26 mouse cellular contexts compared by ENCODE assay signal in genomic region chr19:53666708-53667107, GRCm38 (mm10). TPM values are rescaled to one million over a fixed set of nuclear protein-coding genes. Genes with fewer than 3 reads are reported as not detected.
DNase-seq lines count a peak whose midpoint lies in the region; ATAC-seq and TF ChIP-seq lines count a peak whose summit lies in the region.
"Had no signal": no experiment of that assay in that cellular context is flagged by ENCODE, and none has a peak within 500 bp of the region (broad histone marks: within the 10 kb centered on the region; RNA-seq: fewer than 3 reads in every experiment).

No protein-coding gene starts in this region.

- peaks cover 51% of the 10 kb centered on the region for H3K4me1 ChIP-seq in heart, embryonic 12.5 days (replicated peaks)
- peaks cover 7% of the 10 kb centered on the region; the same call in 1 of the 2 replicates for H3K4me1 ChIP-seq in kidney, embryonic 14.5 days (ENCODE audit: control insufficient read depth, insufficient read depth, low read length)
- H3K4me1 ChIP-seq in kidney, adult 2 months (ENCODE audit: control insufficient read depth, insufficient read depth, low read length), result no peaks in the 10 kb centered on the region
- H3K4me1 ChIP-seq in midbrain, embryonic 13.5 days (replicated peaks), result peaks cover 24% of the 10 kb centered on the region
- H3K4me1 ChIP-seq in midbrain, embryonic 15.5 days, result peaks cover 16% of the 10 kb centered on the region
- H3K4me1 ChIP-seq: hindbrain, embryonic 15.5 days; liver, embryonic 13.5 days had no signal

- no peak for TF ChIP-seq POLR2A in kidney, adult 2 months (IDR thresholded peaks at IDR 0.05; ENCODE audit: low read depth, low read length)

- H3K9me3 ChIP-seq in heart, embryonic 12.5 days (replicated peaks), result no peaks in the 10 kb centered on the region
- H3K9me3 ChIP-seq in kidney, embryonic 14.5 days (ENCODE audit: control insufficient read depth, low read length), result no peaks in the 10 kb centered on the region
- H3K9me3 ChIP-seq in midbrain, embryonic 13.5 days, result no peaks in the 10 kb centered on the region
- no peaks in the 10 kb centered on the region for H3K9me3 ChIP-seq in midbrain, embryonic 15.5 days
- H3K9me3 ChIP-seq: forebrain, embryonic 13.5 days; hindbrain, embryonic 10.5 days; hindbrain, embryonic 15.5 days; limb, embryonic 15.5 days; liver, embryonic 13.5 days; midbrain, embryonic 12.5 days had no signal

- no peak for TF ChIP-seq CTCF in kidney, adult 2 months (conservative IDR thresholded peaks at IDR 0.05; ENCODE audit: insufficient read depth, insufficient read length, low read depth, low read length)

- H3K27me3 ChIP-seq in heart, embryonic 12.5 days (replicated peaks), result 0 out of 2 replicates have a peak, but pooled peaks cover 3% of the 10 kb centered on the region
- H3K27me3 ChIP-seq in kidney, embryonic 14.5 days (ENCODE audit: control insufficient read depth, insufficient read depth, low read length), result no peaks in the 10 kb centered on the region
- no peaks in the 10 kb centered on the region for H3K27me3 ChIP-seq in kidney, adult 2 months (replicated peaks; ENCODE audit: control insufficient read depth, insufficient read depth, low read length)
- H3K27me3 ChIP-seq in midbrain, embryonic 13.5 days, result peaks cover 11% of the 10 kb centered on the region
- 0 out of 2 replicates have a peak, but pooled peaks cover 3% of the 10 kb centered on the region for H3K27me3 ChIP-seq in midbrain, embryonic 15.5 days (replicated peaks)
- H3K27me3 ChIP-seq: hindbrain, embryonic 15.5 days had no signal

- H3K36me3 ChIP-seq in heart, embryonic 12.5 days, result no peaks in the 10 kb centered on the region
- no peaks in the 10 kb centered on the region for H3K36me3 ChIP-seq in kidney, embryonic 14.5 days (ENCODE audit: control insufficient read depth, insufficient read depth, low read length)
- no peaks in the 10 kb centered on the region for H3K36me3 ChIP-seq in kidney, adult 2 months (ENCODE audit: control insufficient read depth, insufficient read depth, low read length)
- no peaks in the 10 kb centered on the region for H3K36me3 ChIP-seq in midbrain, embryonic 13.5 days
- no peaks in the 10 kb centered on the region for H3K36me3 ChIP-seq in midbrain, embryonic 15.5 days (replicated peaks)
- H3K36me3 ChIP-seq: hindbrain, embryonic 10.5 days; hindbrain, embryonic 15.5 days; limb, embryonic 15.5 days; liver, embryonic 13.5 days; midbrain, embryonic 12.5 days had no signal

- H3K4me2 ChIP-seq in heart, embryonic 12.5 days, result 0 out of 2 replicates have a peak overlapping the region, but pooled peaks have one; percentile 7
- H3K4me2 ChIP-seq in kidney, embryonic 14.5 days (replicated peaks; ENCODE audit: low read depth, low read length), result no peak overlapping the region
- H3K4me2 ChIP-seq in midbrain, embryonic 13.5 days (replicated peaks), result no peak overlapping the region
- no peak overlapping the region for H3K4me2 ChIP-seq in midbrain, embryonic 15.5 days
- H3K4me2 ChIP-seq: forebrain, embryonic 13.5 days; hindbrain, embryonic 15.5 days; limb, embryonic 15.5 days; liver, embryonic 13.5 days; midbrain, embryonic 12.5 days had no signal

- H3K27ac ChIP-seq in heart, embryonic 12.5 days (ENCODE audit: poor library complexity, severe bottlenecking), result peak overlapping the region; percentile 31; the same call in 1 of the 2 replicates
- no peak overlapping the region for H3K27ac ChIP-seq in kidney, embryonic 14.5 days (ENCODE audit: low read depth, low read length)
- no peak overlapping the region for H3K27ac ChIP-seq in kidney, adult 2 months (ENCODE audit: insufficient read depth, low read depth, low read length)
- no peak overlapping the region for H3K27ac ChIP-seq in midbrain, embryonic 13.5 days
- no peak overlapping the region for H3K27ac ChIP-seq in midbrain, embryonic 15.5 days
- H3K27ac ChIP-seq: forebrain, embryonic 13.5 days; hindbrain, embryonic 10.5 days; hindbrain, embryonic 15.5 days; limb, embryonic 15.5 days; liver, embryonic 13.5 days; midbrain, embryonic 12.5 days had no signal

- no peak overlapping the region for H3K4me3 ChIP-seq in heart, embryonic 12.5 days
- no peak overlapping the region for H3K4me3 ChIP-seq in kidney, embryonic 14.5 days (ENCODE audit: low read length)
- no peak overlapping the region for H3K4me3 ChIP-seq in kidney, adult 2 months (ENCODE audit: insufficient read depth, low read depth, low read length)
- H3K4me3 ChIP-seq in midbrain, embryonic 13.5 days (replicated peaks), result no peak overlapping the region
- no peak overlapping the region for H3K4me3 ChIP-seq in midbrain, embryonic 15.5 days
- H3K4me3 ChIP-seq: forebrain, embryonic 13.5 days; hindbrain, embryonic 10.5 days; hindbrain, embryonic 15.5 days; limb, embryonic 15.5 days; liver, embryonic 13.5 days; megakaryocyte, embryonic 14.5 days; midbrain, embryonic 12.5 days had no signal

- no peak for ATAC-seq in heart, embryonic 12.5 days (ENCODE audit: insufficient number of reproducible peaks, low FRiP score)
- ATAC-seq in kidney, embryonic 14.5 days (ENCODE audit: low FRiP score, low TSS enrichment), result peak; percentile 37; the same call in 1 of the 2 replicates
- ATAC-seq in midbrain, embryonic 13.5 days, result 0 out of 2 replicates have a peak, but pooled peaks have one; percentile 56
- ATAC-seq in midbrain, embryonic 15.5 days (replicated peaks), result no peak
- ATAC-seq: forebrain, embryonic 13.5 days; inflammation-experienced regulatory T-cells, adult 6 months; lung, postnatal 0 days had no signal

- no peak for DNase-seq in heart, adult 18-20 months
- DNase-seq in kidney, adult 2 months, result no peak
- no peak for DNase-seq in right cerebral cortex, postnatal 36 days (ENCODE audit: low spot score in 2 of 2)
- DNase-seq: adrenal gland, postnatal 25 days; B cell, adult 2 months; cerebellum, adult 11-12 months; cerebellum, adult 9-11 months; gastrocnemius, postnatal 10 days; kidney, adult 11 months; kidney, postnatal 4 days; liver, embryonic 13.5 days; lung, adult 18-20 months; lung, postnatal 4 days; thymus, postnatal 4 days had no signal

- H3K9ac ChIP-seq in heart, embryonic 12.5 days, result peak overlapping the region; percentile 50; the same call in 1 of the 2 replicates
- H3K9ac ChIP-seq in kidney, embryonic 14.5 days (ENCODE audit: low read depth, low read length), result no peak overlapping the region
- H3K9ac ChIP-seq in midbrain, embryonic 13.5 days (replicated peaks), result no peak overlapping the region
- H3K9ac ChIP-seq in midbrain, embryonic 15.5 days, result no peak overlapping the region
- H3K9ac ChIP-seq: forebrain, embryonic 13.5 days; hindbrain, embryonic 15.5 days; limb, embryonic 15.5 days; liver, embryonic 13.5 days; midbrain, embryonic 12.5 days had no signal

- 34% methylated on average over 8 of the region's 8 CpGs for WGBS in heart, embryonic 12.5 days
- 12% methylated on average over 8 of the region's 8 CpGs for WGBS in kidney, embryonic 14.5 days
- 39% methylated on average over 8 of the region's 8 CpGs for WGBS in kidney, adult 2 months
- 31% methylated on average over 8 of the region's 8 CpGs for WGBS in midbrain, embryonic 13.5 days
- 33% methylated on average over 8 of the region's 8 CpGs for WGBS in midbrain, embryonic 15.5 days

RNA-seq across cellular contexts. Expression of gene Rbm20, which starts 10.4 kb away (rescaled TPM):
- polyA plus RNA-seq in heart, embryonic 12.5 days (2016; fragmentation: Nextera tagmentation; extraction: Ambion mirVana), result 51.8 and 54.0 TPM in 2 replicates
- total RNA-seq in heart, adult 18-20 months (2021), result 100 to 1,000 TPM; 175 to 184 TPM
- 2.2 and 3.6 TPM in 2 replicates for polyA plus RNA-seq in kidney, embryonic 14.5 days (2014; fragmentation: Nextera tagmentation; extraction: Ambion mirVana)
- polyA plus RNA-seq in kidney, adult 2 months (2012; rRNA removed), result 4.3 and 4.5 TPM in 2 replicates
- polyA plus RNA-seq in midbrain, embryonic 13.5 days (2015; fragmentation: Nextera tagmentation; extraction: Ambion mirVana), result 0.84 and 1.4 TPM in 2 replicates
- 0.87 and 1.0 TPM in 2 replicates for polyA plus RNA-seq in midbrain, embryonic 15.5 days (2015; fragmentation: Nextera tagmentation; extraction: Ambion mirVana)

Comparison
In these comparisons a context has a peak if more than half of its experiments do, and no peak if none do; other contexts are left out.
1. ATAC-seq: peak in kidney, embryonic 14.5 days (single experiment) and midbrain, embryonic 13.5 days (single experiment); none in heart, embryonic 12.5 days (single experiment) and midbrain, embryonic 15.5 days (single experiment).